Mouse (Mus musculus) Patski (cell line): ENCODE data around the gene Col4a2. TPM values are rescaled to one million over a fixed set of nuclear protein-coding genes. Genes with fewer than 3 reads are reported as not detected.

Experiments
- ATAC-seq: fragments of 100-300 bp; one replicate; pipeline ENCODE4 v1.8.0; 2021
- CTCF ChIA-PET: fragments of 350-600 bp; sonication (Branson Sonifier 250); formaldehyde crosslinking; loops from one replicate; lab custom pipeline; 2022; ENCODE audit warnings: inconsistent platforms; lab: Charles Lee
- POLR2A ChIA-PET: fragments of 350-600 bp; sonication (Branson Sonifier 250); formaldehyde crosslinking; loops from one replicate; lab custom pipeline; 2022; ENCODE audit warnings: antibody characterized with exemption, inconsistent platforms; lab: Charles Lee
- DNase-seq: peaks from one replicate; pipeline ENCODE4 v3.0.0-alpha.2; 2011; ENCODE audit warnings: low read depth, low spot score
- H3K27me3 ChIP-seq: fragments of 371-371 bp; one replicate; pipeline ENCODE4 v1.5.1; 2021
- CTCF ChIP-seq: fragments of 100-300 bp; IDR thresholded peaks from one replicate; pipeline ENCODE4 v1.5.1; 2021
- in situ Hi-C: fragments of 300-500 bp; cut with MboI; formaldehyde crosslinking; loops from 3 replicates; pipeline ENCODE4 v1.11.1; 2018; ENCODE audit warnings: low pct_unique_long_range_greater_than_20kb, mixed read lengths
- polyA plus RNA-seq: library from polyadenylated mRNA; unstranded; gene quantifications from one replicate; pipeline ENCODE4 v1.2.3, GENCODE M21; 2021

Gene Col4a2
- polyA plus RNA-seq, 1 experiment from 2014 or later, result 206 TPM

DNA sequence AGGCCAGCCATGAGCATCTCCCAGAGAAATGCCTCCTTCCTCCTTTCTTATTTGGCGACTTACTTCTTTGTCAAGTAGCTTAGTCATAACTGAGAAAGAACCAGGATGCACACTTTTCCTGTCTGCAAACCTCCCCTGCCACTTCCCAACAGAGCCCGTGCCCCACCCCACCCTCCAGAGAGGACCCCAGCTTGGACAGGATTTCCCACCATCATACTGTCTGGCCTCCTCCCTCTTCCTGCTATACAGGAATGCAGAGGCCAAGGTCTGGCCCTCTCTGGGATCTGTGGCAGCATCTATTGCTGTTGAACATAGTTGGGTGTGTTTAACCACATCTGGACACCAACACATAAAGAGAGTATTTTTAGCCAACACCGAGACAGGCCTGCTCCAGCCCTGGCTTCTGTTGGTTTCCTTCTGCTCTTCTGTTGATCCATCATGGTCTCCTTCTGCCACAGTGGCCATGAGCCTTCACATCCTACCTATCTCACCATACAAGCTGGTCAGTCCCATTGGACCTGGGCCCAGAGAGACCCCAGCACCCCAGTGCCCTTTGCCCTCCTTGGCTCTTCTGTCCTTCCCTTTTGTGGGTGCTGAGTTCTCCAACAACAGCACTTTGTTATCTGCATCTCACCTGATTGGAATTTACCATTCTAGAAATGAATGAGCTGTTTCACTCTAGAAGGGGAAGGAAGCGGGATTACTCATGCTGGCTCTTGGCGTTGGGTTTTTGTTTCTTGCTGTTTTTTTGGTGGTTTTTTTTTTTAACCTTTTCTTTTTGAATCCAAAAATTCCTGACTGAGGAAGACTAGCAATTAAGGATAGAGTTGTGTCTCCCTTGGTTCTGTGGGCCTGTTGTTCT is 10.3 kb downstream of the Col4a2 start:
- TF ChIP-seq CTCF, result no peak
- no peaks in the 10 kb centered on the region for H3K27me3 ChIP-seq
- DNase-seq, result no peak
- no peak for ATAC-seq
- in situ Hi-C loops, result no loop called here
- POLR2A ChIA-PET, result interaction anchor here (0.8 to 2.6 kb wide), 4 partner anchors 8 to 77 kb away, joined by 4 to 7 read pairs (median 4); partner anchors contain the start of genes Col4a1 and Col4a2
- CTCF ChIA-PET, result no interaction called here

DNA sequence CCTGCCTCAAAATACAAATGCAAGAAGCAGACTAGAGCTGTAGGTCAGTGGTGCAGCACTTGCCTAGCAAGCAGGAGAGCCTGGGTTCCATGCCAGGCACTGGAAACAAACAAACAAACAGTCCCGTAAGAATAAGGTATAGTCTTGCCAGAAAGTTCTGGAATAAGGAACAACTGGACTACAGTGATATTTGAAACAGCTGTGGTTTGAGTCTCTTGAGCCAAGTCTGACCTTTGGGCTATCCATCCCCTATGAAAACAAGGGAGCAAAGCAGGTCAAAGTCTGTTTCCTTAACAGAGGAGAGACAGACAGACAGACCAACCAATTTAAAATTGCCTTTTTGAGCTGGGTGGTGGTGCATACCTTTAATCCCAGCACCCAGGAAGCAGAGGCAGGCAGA is 11.1 kb downstream of the Col4a2 start:
- TF ChIP-seq CTCF, result no peak
- ChIA-PET POLR2A (interaction anchor here (0.9 to 2.6 kb wide), 3 partner anchors 9 to 12 kb away, joined by 4 to 7 read pairs (median 5); partner anchors contain the start of genes Col4a1 and Col4a2), CTCF (no interaction called here)
- no peaks in the 10 kb centered on the region for H3K27me3 ChIP-seq
- ATAC-seq (no peak), DNase-seq (no peak)
- in situ Hi-C loops, result no loop called here

- no peaks in the 10 kb centered on the region for H3K27me3 ChIP-seq
- CTCF ChIA-PET, result interaction anchor here (1.3 to 1.5 kb wide), 2 partner anchors 12 to 67 kb away, joined by 3 to 4 read pairs; partner anchors contain the start of genes Col4a1 and Col4a2
- TF ChIP-seq CTCF, result no peak
- in situ Hi-C loops, result no loop called here
- DNase-seq (no peak), ATAC-seq (no peak)
- POLR2A ChIA-PET, result interaction anchor here (1.5 to 1.8 kb wide), 2 partner anchors 10 to 12 kb away, joined by 5 read pairs; partner anchors contain the start of genes Col4a1 and Col4a2
Measured at GRCm38 (mm10) chr8:11324801-11325395, 12.3 kb downstream of the Col4a2 start.

- DNase-seq, result no peak
- ChIA-PET CTCF (interaction anchor here (1.0 to 2.3 kb wide), 8 partner anchors 9 to 85 kb away, joined by 3 to 10 read pairs (median 5); no protein-coding TSS in a partner anchor), POLR2A (interaction anchor here (1.3 to 3.4 kb wide), 2 partner anchors 15 to 60 kb away, joined by 6 to 17 read pairs; partner anchors contain the start of genes Col4a1 and Col4a2)
- in situ Hi-C loops, result no loop called here
- peak; percentile 63 for ATAC-seq
- H3K27me3 ChIP-seq, result no peaks in the 10 kb centered on the region
- no peak for TF ChIP-seq CTCF
Measured at GRCm38 (mm10) chr8:11327298-11327697, 14.7 kb downstream of the Col4a2 start.

GRCm38 (mm10) chr8:11327722-11328417 is 15.3 kb downstream of the Col4a2 start:
- in situ Hi-C loops, result no loop called here
- H3K27me3 ChIP-seq, result no peaks in the 10 kb centered on the region
- TF ChIP-seq CTCF, result no peak
- ChIA-PET POLR2A (interaction anchor here (1.3 to 3.4 kb wide), 3 partner anchors 15 to 60 kb away, joined by 3 to 17 read pairs (median 6); partner anchors contain the start of genes Col4a1 and Col4a2), CTCF (interaction anchor here (0.7 to 2.3 kb wide), 10 partner anchors 8 to 84 kb away, joined by 3 to 10 read pairs (median 5); no protein-coding TSS in a partner anchor)
- no peak for DNase-seq
- peak; percentile 71 for ATAC-seq

- CTCF ChIA-PET, result interaction anchor here (0.6 to 1.5 kb wide), 4 partner anchors 12 to 77 kb away, joined by 3 read pairs; no protein-coding TSS in a partner anchor
- no peak for ATAC-seq
- DNase-seq, result no peak
- in situ Hi-C loops, result no loop called here
- POLR2A ChIA-PET, result no interaction called here
- TF ChIP-seq CTCF, result no peak
- no peaks in the 10 kb centered on the region for H3K27me3 ChIP-seq
Measured at GRCm38 (mm10) chr8:11331561-11331960, 19.0 kb downstream of the Col4a2 start.

DNA sequence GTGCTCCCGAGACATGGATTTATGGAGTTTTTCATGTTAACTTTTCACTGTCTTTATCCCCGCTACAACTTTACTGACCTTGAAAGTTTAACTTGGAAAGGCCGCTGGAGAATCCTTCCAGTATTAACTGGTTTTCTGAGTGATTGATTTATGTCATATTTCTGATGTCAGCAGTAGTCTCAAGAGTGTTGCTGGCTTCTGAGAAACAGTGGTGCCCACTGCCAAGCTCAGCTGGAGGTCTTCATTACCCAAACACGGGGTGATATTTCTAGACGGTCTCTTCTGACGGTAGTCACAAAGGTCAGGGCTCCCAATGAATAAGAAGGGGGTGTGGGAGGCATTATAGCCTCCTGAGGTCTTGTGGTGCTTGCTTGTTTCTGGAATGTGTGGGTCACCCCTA is 21.1 kb downstream of the Col4a2 start:
- TF ChIP-seq CTCF, result no peak
- CTCF ChIA-PET, result no interaction called here
- POLR2A ChIA-PET, result no interaction called here
- DNase-seq (no peak), ATAC-seq (no peak)
- in situ Hi-C loops, result no loop called here
- H3K27me3 ChIP-seq, result no peaks in the 10 kb centered on the region

DNA sequence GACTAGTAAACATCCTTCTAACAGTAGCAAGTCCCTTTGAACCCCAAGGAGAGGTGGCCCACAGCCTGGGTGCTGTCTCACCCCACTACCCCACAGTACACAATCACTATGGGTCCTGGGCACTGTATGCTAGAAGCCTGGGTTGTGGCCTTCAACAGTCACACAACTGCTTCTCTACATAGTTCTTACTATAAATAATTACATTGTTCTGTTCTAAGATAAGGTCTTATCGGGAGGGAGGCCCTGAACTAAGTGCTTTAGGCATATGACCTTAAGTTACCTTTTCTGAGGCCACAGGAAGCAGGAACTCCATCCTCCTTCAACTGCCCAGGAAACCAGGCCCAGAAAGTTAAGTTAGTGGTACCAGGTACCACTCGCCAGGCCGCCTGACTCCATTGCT is 21.9 kb downstream of the Col4a2 start:
- no peak for ATAC-seq
- POLR2A ChIA-PET, result no interaction called here
- in situ Hi-C loops, result no loop called here

GRCm38 (mm10) chr8:11335238-11335637 is 22.6 kb downstream of the Col4a2 start:
- in situ Hi-C loops, result no loop called here
- no peak for DNase-seq
- no peaks in the 10 kb centered on the region for H3K27me3 ChIP-seq
- ChIA-PET POLR2A (no interaction called here), CTCF (interaction anchor here (1.3 to 2.4 kb wide), 2 partner anchors 8 to 71 kb away, joined by 4 to 6 read pairs; no protein-coding TSS in a partner anchor)
- ATAC-seq, result no peak
- TF ChIP-seq CTCF, result no peak

More for the DNA sequence above, 21.9 kb downstream of the Col4a2 start:
- no peak for DNase-seq
- no peaks in the 10 kb centered on the region for H3K27me3 ChIP-seq
- TF ChIP-seq CTCF, result no peak
- CTCF ChIA-PET, result no interaction called here
